Mouse (Mus musculus) adrenal gland, postnatal 36 days (tissue): ENCODE measurements around the gene Krt7. TPM values are rescaled to one million over a fixed set of nuclear protein-coding genes. Genes with fewer than 3 reads are reported as not detected.
A peak's percentile ranks its signal among the peaks of the same experiment; 100 is the strongest.

Experiments
- DNase-seq, 2 experiments: peaks; one replicate each; pipeline ENCODE4 v3.0.0; 2021; ENCODE audit warnings: mixed read lengths in 1 of 2
- long read RNA-seq, 2 experiments: library from polyadenylated mRNA; stranded (forward); transcript quantifications; one replicate each; pipeline ENCODE4 v2.0.0; 2021; ENCODE audit warnings: borderline sequencing depth in 2 of 2
- total RNA-seq, 2 experiments: library from RNA; stranded (reverse); gene quantifications; 2 replicates each; pipeline ENCODE4 v1.2.3; 2021

The Krt7 gene
- 1 to 10 TPM in 1 of 2 experiments, under 1 TPM in 1; 0.89 to 1.8 TPM for total RNA-seq
- long read RNA-seq, experiment 1, full-length matches to known transcripts = 5 of 5 reads
- long read RNA-seq, experiment 1, partial matches to known transcripts = 0 of 5 reads
- long read RNA-seq, experiment 1, other reads (novel, unspliced or antisense) = 0 of 5 reads
- long read RNA-seq, experiment 2, full-length matches to known transcripts = 1 of 1 reads
- long read RNA-seq, experiment 2, partial matches to known transcripts = 0 of 1 reads
- long read RNA-seq, experiment 2, other reads (novel, unspliced or antisense) = 0 of 1 reads

GRCm38 (mm10) chr15:101410775-101411174, at the start of gene Krt7:
Gene Krt7, plus strand, starts transcription at chr15:101411043.
- DNase-seq = no peak

- DNase-seq = no peak
Measured at GRCm38 (mm10) chr15:101362393-101363010, 48.3 kb upstream of the Krt7 start.

- DNase-seq = no peak
Measured at GRCm38 (mm10) chr15:101363933-101364332, 46.9 kb upstream of the Krt7 start.

GRCm38 (mm10) chr15:101364425-101364824, 46.4 kb upstream of the Krt7 start:
- no peak for DNase-seq

- DNase-seq = no peak
Measured at GRCm38 (mm10) chr15:101364891-101365671, 45.8 kb upstream of the Krt7 start.

GRCm38 (mm10) chr15:101365721-101366120, 45.1 kb upstream of the Krt7 start:
- no peak for DNase-seq

- DNase-seq = no peak
Measured at GRCm38 (mm10) chr15:101366482-101366881, 44.4 kb upstream of the Krt7 start.

GRCm38 (mm10) chr15:101366926-101367325, 43.9 kb upstream of the Krt7 start:
- no peak for DNase-seq

- no peak for DNase-seq
Measured at GRCm38 (mm10) chr15:101367497-101367896, 43.3 kb upstream of the Krt7 start.

GRCm38 (mm10) chr15:101368015-101368414, 42.8 kb upstream of the Krt7 start:
- no peak for DNase-seq

- no peak for DNase-seq
Measured at GRCm38 (mm10) chr15:101368502-101369381, 42.1 kb upstream of the Krt7 start.

- peak; percentile 72 to 75 for DNase-seq
Measured at GRCm38 (mm10) chr15:101369382-101370100, 41.3 kb upstream of the Krt7 start.

GRCm38 (mm10) chr15:101370101-101370911, 40.5 kb upstream of the Krt7 start, which contains the start of gene Krt80:
Gene Krt80, minus strand, starts transcription at chr15:101370162.
- DNase-seq = peak; percentile 92 to 93

GRCm38 (mm10) chr15:101371141-101371985, 39.5 kb upstream of the Krt7 start:
- DNase-seq = no peak

- peak in 1 of 2 experiments; percentile 59 for DNase-seq
Measured at GRCm38 (mm10) chr15:101372131-101372977, 38.5 kb upstream of the Krt7 start.

GRCm38 (mm10) chr15:101373286-101373898, 37.5 kb upstream of the Krt7 start:
- DNase-seq = no peak

GRCm38 (mm10) chr15:101374879-101375278, 36.0 kb upstream of the Krt7 start:
- DNase-seq = peak; percentile 55 to 72
